Mouse (Mus musculus) neural tube, embryonic 12.5 days (tissue): ENCODE data around the gene Itga3. TPM values are rescaled to one million over a fixed set of nuclear protein-coding genes. Genes with fewer than 3 reads are reported as not detected.
A peak's percentile ranks its signal among the peaks of the same experiment; 100 is the strongest.

Source experiments
- ATAC-seq: fragments of 200-750 bp; cut with Nextera tagmentation; 2 replicates; pipeline ENCODE4 v1.8.0; 2017; ENCODE audit warnings: low read depth, mild to moderate bottlenecking, moderate TSS enrichment, moderate library complexity; ENCODE audit not compliant: low FRiP score
- H3K27ac ChIP-seq: fragments of 300-500 bp; sonication (generic); 2 replicates; pipeline ENCODE4 v1.5.1; 2016
- H3K27me3 ChIP-seq: fragments of 300-500 bp; sonication (generic); replicated peaks from 2 replicates; pipeline ENCODE4 v1.6.1; 2016; ENCODE audit warnings: mild to moderate bottlenecking
- H3K36me3 ChIP-seq: fragments of 300-500 bp; sonication (generic); 2 replicates; pipeline ENCODE4 v1.6.1; 2016; ENCODE audit warnings: mild to moderate bottlenecking
- H3K4me1 ChIP-seq: fragments of 300-500 bp; sonication (generic); 2 replicates; pipeline ENCODE4 v1.6.1; 2016
- H3K4me2 ChIP-seq: fragments of 300-500 bp; sonication (generic); replicated peaks from 2 replicates; pipeline ENCODE4 v1.6.1; 2016; ENCODE audit warnings: mild to moderate bottlenecking
- H3K4me3 ChIP-seq: fragments of 300-500 bp; sonication (generic); 2 replicates; pipeline ENCODE4 v1.5.1; 2016
- H3K9ac ChIP-seq: fragments of 300-500 bp; sonication (generic); 2 replicates; pipeline ENCODE4 v1.6.1; 2016; ENCODE audit warnings: mild to moderate bottlenecking
- H3K9me3 ChIP-seq: fragments of 300-500 bp; sonication (generic); 2 replicates; pipeline ENCODE4 v1.6.1; 2016; ENCODE audit warnings: mild to moderate bottlenecking
- WGBS: fragments of 180-500 bp; shearing (Covaris S2); methylation state at CpG from one replicate; pipeline ENCODE4 v1.1.7; 2016; 5-methylcytosine and 5-hydroxymethylcytosine counted together
- polyA plus RNA-seq: library from polyadenylated mRNA; unstranded; fragments of >200 nt; fragmentation: Nextera tagmentation; extraction: Ambion mirVana; gene quantifications from 2 replicates; pipeline ENCODE4 v1.2.1, GENCODE M21; 2016

Itga3 gene
- polyA plus RNA-seq, 1 experiment from 2014 or later: 9.3 TPM

DNA sequence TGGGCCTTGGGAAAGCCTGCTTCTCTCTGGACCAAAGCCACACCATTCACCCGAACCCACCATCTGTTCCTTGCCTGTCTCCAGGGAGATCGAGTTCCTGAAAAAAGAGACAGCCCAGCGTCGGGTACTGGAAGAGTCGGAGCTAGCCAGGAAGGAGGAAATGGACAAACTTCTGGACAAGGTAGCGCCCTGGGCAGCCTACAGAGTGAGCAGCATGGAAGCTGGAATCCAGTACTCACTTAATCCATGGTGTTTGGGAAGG lies 71.7 kb downstream of the Itga3 start:
- Histone ChIP-seq H3K4me1 (peaks cover 55% of the 10 kb centered on the region), H3K27ac (no peak overlapping the region), H3K9ac (no peak overlapping the region), H3K27me3 (no peaks in the 10 kb centered on the region), H3K36me3 (peaks cover 56% of the 10 kb centered on the region), H3K4me2 (no peak overlapping the region), H3K4me3 (no peak overlapping the region), H3K9me3 (no peaks in the 10 kb centered on the region)
- ATAC-seq: no peak
- WGBS: 71% methylated on average over 6 of the region's 6 CpGs

- no peaks in the 10 kb centered on the region for H3K27me3 ChIP-seq
- H3K27ac ChIP-seq: no peak overlapping the region
- no peak overlapping the region for H3K4me2 ChIP-seq
- peaks cover 61% of the 10 kb centered on the region for H3K36me3 ChIP-seq
- no peak overlapping the region for H3K9ac ChIP-seq
- H3K4me3 ChIP-seq: no peak overlapping the region
- ATAC-seq: no peak
- no peaks in the 10 kb centered on the region for H3K9me3 ChIP-seq
- WGBS: 89% methylated on average over 12 of the region's 12 CpGs
- peaks cover 58% of the 10 kb centered on the region for H3K4me1 ChIP-seq
Measured at GRCm38 (mm10) chr11:95004136-95004936, 72.3 kb downstream of the Itga3 start.

GRCm38 (mm10) chr11:95002705-95003104 lies 73.9 kb downstream of the Itga3 start:
- Histone ChIP-seq H3K36me3 (peaks cover 78% of the 10 kb centered on the region), H3K27me3 (no peaks in the 10 kb centered on the region), H3K4me3 (no peak overlapping the region), H3K27ac (no peak overlapping the region), H3K9me3 (no peaks in the 10 kb centered on the region), H3K4me1 (peaks cover 47% of the 10 kb centered on the region), H3K9ac (no peak overlapping the region), H3K4me2 (no peak overlapping the region)
- 95% methylated on average over 8 of the region's 8 CpGs for WGBS
- ATAC-seq: no peak

GRCm38 (mm10) chr11:95001584-95002347 lies 74.8 kb downstream of the Itga3 start:
- Histone ChIP-seq H3K4me3 (no peak overlapping the region), H3K4me2 (no peak overlapping the region), H3K9ac (no peak overlapping the region), H3K27me3 (no peaks in the 10 kb centered on the region), H3K9me3 (no peaks in the 10 kb centered on the region), H3K27ac (no peak overlapping the region), H3K36me3 (peaks cover 87% of the 10 kb centered on the region), H3K4me1 (peaks cover 39% of the 10 kb centered on the region)
- WGBS: 89% methylated on average over 21 of the region's 21 CpGs
- ATAC-seq: no peak

DNA sequence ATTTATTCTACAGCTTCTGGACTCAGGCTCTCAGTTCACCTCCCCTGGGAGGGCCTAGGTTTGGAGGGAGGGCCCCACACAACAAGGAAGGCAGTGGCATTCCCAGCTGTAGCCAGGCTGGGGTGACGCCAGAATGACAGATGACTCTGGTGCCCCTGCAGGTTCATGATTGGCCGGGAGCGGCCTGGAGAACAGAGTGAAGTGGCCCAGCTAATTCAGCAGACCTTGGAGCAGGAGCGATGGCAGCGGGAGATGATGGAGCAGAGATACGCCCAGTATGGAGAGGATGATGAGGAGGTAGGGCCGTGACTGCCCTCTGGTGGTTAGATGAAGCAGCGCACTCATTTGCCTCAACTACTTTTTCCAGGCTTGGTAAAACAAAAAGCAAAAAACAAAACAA lies 75.5 kb downstream of the Itga3 start:
- Histone ChIP-seq H3K4me1 (peaks cover 38% of the 10 kb centered on the region), H3K4me3 (no peak overlapping the region), H3K27me3 (no peaks in the 10 kb centered on the region), H3K9me3 (no peaks in the 10 kb centered on the region), H3K36me3 (peaks cover 94% of the 10 kb centered on the region), H3K27ac (peak overlapping the region; percentile 46), H3K4me2 (peak overlapping the region; percentile 21), H3K9ac (0 out of 2 replicates have a peak overlapping the region, but pooled peaks have one; percentile 29)
- under 1% methylated on average over 8 of the region's 8 CpGs for WGBS
- ATAC-seq: peak; percentile 68

DNA sequence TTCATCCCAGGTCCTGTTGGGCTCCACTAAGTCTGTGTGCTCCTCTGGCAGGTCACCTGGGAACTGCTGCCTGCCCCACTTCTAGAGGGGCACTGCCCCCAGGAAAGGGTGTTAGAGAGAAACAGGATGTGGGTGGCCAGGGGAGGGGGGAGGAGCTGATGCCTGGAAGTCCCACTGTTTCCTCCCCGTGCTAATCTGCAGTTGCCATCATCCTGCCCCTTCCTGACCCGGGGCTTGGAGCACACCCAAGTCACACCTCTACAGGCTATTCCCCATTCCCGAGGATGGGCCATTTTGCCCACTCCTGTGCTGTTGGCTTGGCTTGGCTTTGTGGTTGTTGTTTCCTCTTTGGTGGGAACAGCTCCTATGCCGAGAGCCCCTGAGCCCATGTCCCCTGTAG lies 76.1 kb downstream of the Itga3 start:
- H3K4me2 ChIP-seq: peak overlapping the region; percentile 21
- 0 out of 2 replicates have a peak overlapping the region, but pooled peaks have one; percentile 29 for H3K9ac ChIP-seq
- no peak overlapping the region; the same call in 1 of the 2 replicates for H3K4me3 ChIP-seq
- peak; percentile 1; the same call in 1 of the 2 replicates for ATAC-seq
- no peaks in the 10 kb centered on the region for H3K27me3 ChIP-seq
- no peaks in the 10 kb centered on the region for H3K9me3 ChIP-seq
- H3K36me3 ChIP-seq: peaks cover 93% of the 10 kb centered on the region
- 40% methylated on average over 4 of the region's 4 CpGs for WGBS
- H3K27ac ChIP-seq: peak overlapping the region; percentile 46
- H3K4me1 ChIP-seq: peaks cover 38% of the 10 kb centered on the region

DNA sequence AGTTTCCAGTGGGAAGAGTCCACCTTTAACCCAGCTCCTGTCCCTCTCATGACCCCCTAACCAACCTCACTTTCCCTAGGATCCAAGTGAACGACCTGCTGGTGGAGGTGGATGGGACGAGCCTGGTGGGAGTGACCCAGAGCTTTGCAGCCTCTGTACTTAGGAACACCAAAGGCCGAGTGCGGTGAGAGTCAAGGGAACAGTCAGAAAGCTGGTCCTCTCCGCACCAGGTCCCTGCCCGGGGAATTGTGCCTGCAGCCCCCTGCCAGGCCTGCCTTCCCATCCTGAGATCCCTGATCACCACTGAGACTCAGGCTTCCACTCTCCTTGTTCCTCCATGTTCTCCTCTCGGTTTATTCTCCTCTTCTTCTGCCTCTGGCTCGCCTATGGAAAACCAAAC lies 76.5 kb downstream of the Itga3 start:
- WGBS: 73% methylated on average over 8 of the region's 8 CpGs
- H3K36me3 ChIP-seq: peaks cover 88% of the 10 kb centered on the region
- H3K4me2 ChIP-seq: peak overlapping the region; percentile 21
- no peak for ATAC-seq
- peaks cover 43% of the 10 kb centered on the region for H3K4me1 ChIP-seq
- H3K27ac ChIP-seq: peak overlapping the region; percentile 46; the same call in 1 of the 2 replicates
- 0 out of 2 replicates have a peak overlapping the region, but pooled peaks have one; percentile 29 for H3K9ac ChIP-seq
- no peak overlapping the region; the same call in 1 of the 2 replicates for H3K4me3 ChIP-seq
- H3K27me3 ChIP-seq: no peaks in the 10 kb centered on the region
- no peaks in the 10 kb centered on the region for H3K9me3 ChIP-seq

- Histone ChIP-seq H3K27ac (no peak overlapping the region), H3K27me3 (no peaks in the 10 kb centered on the region), H3K9me3 (no peaks in the 10 kb centered on the region), H3K4me1 (peaks cover 63% of the 10 kb centered on the region), H3K4me3 (no peak overlapping the region), H3K4me2 (no peak overlapping the region), H3K36me3 (peaks cover 72% of the 10 kb centered on the region), H3K9ac (no peak overlapping the region)
- 84% methylated on average over 16 of the region's 16 CpGs for WGBS
- ATAC-seq: no peak
Measured at GRCm38 (mm10) chr11:94998041-94998531, 78.5 kb downstream of the Itga3 start.

DNA sequence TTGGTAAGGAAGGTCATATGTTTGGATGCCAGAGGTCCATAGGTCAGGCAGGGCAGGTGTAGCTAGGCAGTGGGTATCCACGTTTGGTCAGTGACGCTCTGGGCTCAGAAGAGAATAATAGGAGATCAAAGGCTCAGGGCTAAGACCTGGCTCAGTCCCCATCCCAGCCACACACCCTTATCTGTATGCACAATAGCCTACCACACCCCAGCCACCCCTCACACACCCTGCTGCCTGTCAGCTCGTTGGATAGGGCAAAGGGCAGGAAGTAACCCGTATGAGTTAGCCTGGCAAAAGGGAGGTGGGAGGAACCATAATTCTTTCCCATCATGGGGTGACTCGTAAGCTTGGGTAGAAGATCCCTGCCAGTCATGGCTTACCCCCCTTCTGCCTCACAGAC lies 79.0 kb downstream of the Itga3 start:
- H3K4me3 ChIP-seq: no peak overlapping the region
- H3K27me3 ChIP-seq: no peaks in the 10 kb centered on the region
- 74% methylated on average over 5 of the region's 5 CpGs for WGBS
- H3K9ac ChIP-seq: no peak overlapping the region
- peaks cover 68% of the 10 kb centered on the region for H3K4me1 ChIP-seq
- H3K9me3 ChIP-seq: no peaks in the 10 kb centered on the region
- no peak overlapping the region for H3K27ac ChIP-seq
- H3K4me2 ChIP-seq: no peak overlapping the region
- peaks cover 67% of the 10 kb centered on the region for H3K36me3 ChIP-seq
- ATAC-seq: no peak

GRCm38 (mm10) chr11:94996984-94997383 lies 79.6 kb downstream of the Itga3 start:
- Histone ChIP-seq H3K36me3 (peaks cover 61% of the 10 kb centered on the region), H3K4me1 (peaks cover 73% of the 10 kb centered on the region)

DNA sequence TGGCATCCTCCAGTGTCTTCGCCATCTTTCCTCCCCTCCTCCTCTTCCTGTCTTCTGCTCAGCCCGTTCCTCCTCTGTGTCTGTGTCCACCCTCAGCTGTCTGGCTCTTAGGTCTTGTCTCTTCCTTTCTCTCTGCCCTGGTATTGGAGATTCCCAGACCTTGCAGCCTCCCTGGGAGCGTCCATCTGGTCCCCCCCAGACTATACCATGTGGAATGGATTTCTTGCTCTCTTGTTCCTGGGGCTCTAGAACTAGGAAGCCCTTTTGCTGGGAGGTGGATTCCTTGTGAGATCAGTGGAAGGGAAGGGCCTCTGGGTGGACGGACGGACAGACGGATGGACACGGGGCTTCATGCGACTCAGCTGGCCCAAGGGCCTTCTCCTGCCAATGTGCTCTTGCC lies 80.5 kb downstream of the Itga3 start:
- no peak overlapping the region for H3K27ac ChIP-seq
- no peak for ATAC-seq
- peak overlapping the region; percentile 97; the same call in 1 of the 2 replicates for H3K9ac ChIP-seq
- H3K4me2 ChIP-seq: peak overlapping the region; percentile 88
- H3K9me3 ChIP-seq: no peaks in the 10 kb centered on the region
- 89% methylated on average over 8 of the region's 8 CpGs for WGBS
- H3K4me1 ChIP-seq: peaks cover 65% of the 10 kb centered on the region
- H3K36me3 ChIP-seq: peaks cover 54% of the 10 kb centered on the region
- H3K27me3 ChIP-seq: no peaks in the 10 kb centered on the region
- 0 out of 2 replicates have a peak overlapping the region, but pooled peaks have one; percentile 10 for H3K4me3 ChIP-seq

More at GRCm38 (mm10) chr11:94996984-94997383, 79.6 kb downstream of the Itga3 start:
- ATAC-seq: no peak
- Histone ChIP-seq H3K27me3 (no peaks in the 10 kb centered on the region), H3K9ac (no peak overlapping the region), H3K4me2 (0 out of 2 replicates have a peak overlapping the region, but pooled peaks have one; percentile 14), H3K27ac (no peak overlapping the region), H3K9me3 (no peaks in the 10 kb centered on the region), H3K4me3 (no peak overlapping the region)
- WGBS: 89% methylated on average over 6 of the region's 6 CpGs
